Mouse (Mus musculus): ENCODE data around the gene Klhl20.
"Not testable (repeated sequence)": the region's sequence is repeated elsewhere in the genome, so short reads cannot be mapped to it uniquely, and the experiment has no call there.

Gene Klhl20

GRCm38 (mm10) chr1:161130726-161131664 is at the start of gene Klhl20:
Gene Klhl20 (minus strand): TSS chr1:161131511.
- peak; percentile 95 for DNase-seq

- DNase-seq = peak; percentile 26
Measured at GRCm38 (mm10) chr1:161180674-161181073, 49.4 kb upstream of the Klhl20 start.

- peak; percentile 85 for DNase-seq
Measured at GRCm38 (mm10) chr1:161170651-161171050, 39.3 kb upstream of the Klhl20 start.

- DNase-seq = no peak
Measured at GRCm38 (mm10) chr1:161160266-161160665, 29.0 kb upstream of the Klhl20 start.

GRCm38 (mm10) chr1:161159214-161159613 is 27.9 kb upstream of the Klhl20 start, which contains the start of gene Tex50:
Gene Tex50 (minus strand): TSS chr1:161159314.
- no peak for DNase-seq

GRCm38 (mm10) chr1:161156546-161156945 is 25.2 kb upstream of the Klhl20 start:
- no peak for DNase-seq

- no peak for DNase-seq
Measured at GRCm38 (mm10) chr1:161151098-161151497, 19.8 kb upstream of the Klhl20 start.

- DNase-seq = no peak
Measured at GRCm38 (mm10) chr1:161147888-161148287, 16.6 kb upstream of the Klhl20 start.

GRCm38 (mm10) chr1:161145611-161146010 is 14.3 kb upstream of the Klhl20 start:
- not testable (repeated sequence) for DNase-seq

- no peak for DNase-seq
Measured at GRCm38 (mm10) chr1:161143216-161143615, 11.9 kb upstream of the Klhl20 start.

GRCm38 (mm10) chr1:161142531-161143159 is 11.3 kb upstream of the Klhl20 start, which contains the start of gene Ankrd45:
Gene Ankrd45 (plus strand): TSS chr1:161142691.
- DNase-seq = peak; percentile 72

GRCm38 (mm10) chr1:161140026-161140762 is 8.9 kb upstream of the Klhl20 start:
- DNase-seq = no peak

GRCm38 (mm10) chr1:161139496-161139895 is 8.2 kb upstream of the Klhl20 start:
- DNase-seq = no peak

- DNase-seq = peak; percentile 68
Measured at GRCm38 (mm10) chr1:161126461-161126860, 4.8 kb downstream of the Klhl20 start.

GRCm38 (mm10) chr1:161122661-161123418 is 8.5 kb downstream of the Klhl20 start:
- peak; percentile 54 for DNase-seq

GRCm38 (mm10) chr1:161114591-161114990 is 16.7 kb downstream of the Klhl20 start:
- DNase-seq = no peak

GRCm38 (mm10) chr1:161109216-161109615 is 22.1 kb downstream of the Klhl20 start:
- peak; percentile 59 for DNase-seq

GRCm38 (mm10) chr1:161103842-161104241 is 27.5 kb downstream of the Klhl20 start:
- no peak for DNase-seq

- no peak for DNase-seq
Measured at GRCm38 (mm10) chr1:161099721-161100405, 31.4 kb downstream of the Klhl20 start.

- DNase-seq = no peak
Measured at GRCm38 (mm10) chr1:161077243-161077642, 54.1 kb downstream of the Klhl20 start.

- peak; percentile 60 for DNase-seq
Measured at GRCm38 (mm10) chr1:161076238-161076637, 55.1 kb downstream of the Klhl20 start.

- no peak for DNase-seq
Measured at GRCm38 (mm10) chr1:161071272-161071620, 60.1 kb downstream of the Klhl20 start.
